Mouse (Mus musculus): ENCODE measurements at regions not wholly inside any gene's neighbourhood (a gene's known extent, or its start where the extent isn't known, plus 50 kb on each side); places are given as distances from the start of the nearest gene placed in this dataset.

DNA sequence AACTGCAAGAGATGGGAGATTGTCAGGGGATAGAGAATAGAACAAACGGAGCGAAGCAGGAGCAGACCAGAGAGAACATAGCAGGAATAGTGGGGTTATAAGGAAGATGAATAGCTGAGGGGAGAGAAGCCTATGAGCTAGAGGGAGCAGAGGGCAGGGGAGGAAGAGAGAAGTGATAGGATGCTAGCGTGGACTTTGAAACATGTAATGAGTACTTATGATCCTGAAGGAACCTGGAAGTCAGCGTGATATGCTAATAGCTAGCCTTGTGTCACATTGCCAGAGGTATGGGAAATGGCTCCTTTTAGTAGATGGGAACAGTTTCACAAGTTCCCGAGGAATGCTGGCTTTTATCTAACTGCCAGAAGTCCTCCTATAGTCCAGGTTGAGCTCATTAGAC lies 51.8 kb downstream of the Calml3 start:
- 88% methylated on average over 5 of the region's 5 CpGs for WGBS
- no peak for ATAC-seq (ENCODE audit: low FRiP score)
- Histone ChIP-seq H3K27ac (ENCODE audit: low read depth, low read length) (no peak overlapping the region), H3K27me3 (ENCODE audit: control insufficient read depth, insufficient read depth, low read length) (no peaks in the 10 kb centered on the region), H3K36me3 (ENCODE audit: control insufficient read depth, insufficient read depth, low read length) (no peaks in the 10 kb centered on the region), H3K9ac (ENCODE audit: low read depth, low read length) (no peak overlapping the region), H3K4me2 (replicated peaks; ENCODE audit: low read depth, low read length) (no peak overlapping the region), H3K4me3 (ENCODE audit: low read depth, low read length) (no peak overlapping the region), H3K4me1 (replicated peaks; ENCODE audit: control insufficient read depth, insufficient read depth, low read length) (no peaks in the 10 kb centered on the region), H3K9me3 (ENCODE audit: control insufficient read depth, low read length) (no peaks in the 10 kb centered on the region)
- no peak for DNase-seq (ENCODE audit: low spot score)

DNA sequence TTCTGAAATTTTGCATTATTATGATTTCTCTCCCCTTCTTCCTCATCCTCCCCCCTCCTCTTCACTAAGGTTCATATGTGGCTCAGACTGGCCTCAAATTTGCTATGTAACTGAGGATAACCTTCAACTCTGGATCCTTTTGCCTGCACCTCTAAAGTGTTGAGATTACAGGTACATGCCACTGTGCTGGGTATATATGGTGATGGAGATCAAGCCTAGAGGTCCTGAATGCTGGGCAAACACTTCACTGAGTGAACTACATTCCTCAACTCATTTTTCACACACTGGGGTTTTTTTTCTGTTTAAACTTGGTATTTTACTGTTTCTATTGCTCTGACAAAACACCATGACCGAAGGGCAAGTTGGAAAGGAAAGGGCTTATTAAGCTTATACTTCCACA lies 52.9 kb downstream of the Calml3 start:
- Histone ChIP-seq H3K4me2 (replicated peaks; ENCODE audit: low read depth, low read length) (no peak overlapping the region), H3K4me3 (ENCODE audit: low read depth, low read length) (no peak overlapping the region), H3K27ac (ENCODE audit: low read depth, low read length) (no peak overlapping the region), H3K9ac (ENCODE audit: low read depth, low read length) (no peak overlapping the region), H3K4me1 (replicated peaks; ENCODE audit: control insufficient read depth, insufficient read depth, low read length) (no peaks in the 10 kb centered on the region), H3K9me3 (ENCODE audit: control insufficient read depth, low read length) (no peaks in the 10 kb centered on the region), H3K27me3 (ENCODE audit: control insufficient read depth, insufficient read depth, low read length) (no peaks in the 10 kb centered on the region), H3K36me3 (ENCODE audit: control insufficient read depth, insufficient read depth, low read length) (no peaks in the 10 kb centered on the region)
- WGBS: 76% methylated on average over 1 of the region's 1 CpGs
- DNase-seq (ENCODE audit: low spot score) (no peak), ATAC-seq (ENCODE audit: low FRiP score) (no peak)

DNA sequence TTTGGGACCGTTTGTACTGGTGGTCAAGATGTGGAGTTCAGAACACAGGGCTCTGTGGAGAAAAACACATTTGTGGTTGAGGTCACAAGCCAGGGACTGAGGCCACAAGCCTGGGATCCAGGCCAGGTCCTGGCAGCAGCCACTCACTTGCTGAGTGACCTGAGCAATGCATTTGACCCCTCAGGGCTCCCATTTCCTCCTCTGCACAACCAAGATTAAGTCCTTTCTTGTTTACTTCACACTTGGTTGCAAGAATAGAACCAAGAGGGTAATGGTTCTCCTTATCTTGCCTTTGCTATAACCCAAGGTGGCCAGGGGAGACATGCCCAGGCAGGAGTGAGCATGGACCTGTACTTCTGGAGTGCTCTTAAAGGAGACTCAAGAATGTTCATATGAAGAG lies 53.4 kb downstream of the Calml3 start:
- H3K9ac ChIP-seq (ENCODE audit: low read depth, low read length): no peak overlapping the region
- WGBS: 75% methylated on average over 1 of the region's 1 CpGs
- H3K9me3 ChIP-seq (ENCODE audit: control insufficient read depth, low read length): no peaks in the 10 kb centered on the region
- no peaks in the 10 kb centered on the region for H3K36me3 ChIP-seq (ENCODE audit: control insufficient read depth, insufficient read depth, low read length)
- DNase-seq (ENCODE audit: low spot score) (no peak), ATAC-seq (ENCODE audit: low FRiP score) (no peak)
- H3K27ac ChIP-seq (ENCODE audit: low read depth, low read length): no peak overlapping the region
- no peak overlapping the region for H3K4me2 ChIP-seq (replicated peaks; ENCODE audit: low read depth, low read length)
- no peaks in the 10 kb centered on the region for H3K4me1 ChIP-seq (replicated peaks; ENCODE audit: control insufficient read depth, insufficient read depth, low read length)
- H3K4me3 ChIP-seq (ENCODE audit: low read depth, low read length): no peak overlapping the region
- no peaks in the 10 kb centered on the region for H3K27me3 ChIP-seq (ENCODE audit: control insufficient read depth, insufficient read depth, low read length)

DNA sequence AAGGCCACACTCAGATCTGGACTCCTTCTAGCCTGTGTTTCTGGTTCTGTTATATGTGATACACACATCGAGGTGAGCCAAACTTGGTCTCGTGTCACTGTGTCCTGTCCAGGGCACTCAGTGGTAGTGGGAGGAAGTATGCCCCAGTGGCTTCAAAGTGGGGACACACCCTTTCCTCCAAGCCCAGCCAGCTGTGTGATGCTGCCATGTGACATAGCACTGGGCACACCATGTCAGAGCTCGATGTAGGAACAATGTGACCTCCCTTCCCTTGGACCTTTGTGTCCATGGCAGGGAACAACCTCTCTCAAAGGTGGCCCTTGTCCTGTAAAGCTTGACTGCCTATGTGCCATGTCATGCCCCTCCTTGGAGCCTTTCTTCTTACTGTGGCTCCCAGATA lies 54.5 kb downstream of the Calml3 start:
- no peaks in the 10 kb centered on the region for H3K4me1 ChIP-seq (replicated peaks; ENCODE audit: control insufficient read depth, insufficient read depth, low read length)
- ATAC-seq (ENCODE audit: low FRiP score): no peak
- WGBS: 85% methylated on average over 3 of the region's 3 CpGs

DNA sequence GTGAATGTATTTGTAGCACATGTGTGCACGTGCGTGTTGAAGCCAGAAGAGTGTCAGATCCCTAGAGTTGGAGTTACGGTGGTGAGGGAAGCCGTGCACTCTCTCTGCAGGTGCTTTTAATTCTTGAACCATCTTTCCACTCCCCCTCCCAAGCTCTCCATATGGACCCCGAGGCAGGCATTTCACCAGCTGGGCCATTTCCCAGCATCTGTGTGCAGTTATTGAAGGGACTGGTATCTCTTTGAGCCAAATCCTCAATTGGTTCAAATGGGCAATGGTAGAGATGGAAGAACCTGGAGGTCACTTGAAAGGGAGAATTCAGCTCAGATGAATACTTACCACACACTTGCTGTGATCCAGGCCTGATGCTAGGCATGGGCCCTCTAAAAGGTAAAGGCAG lies 55.3 kb downstream of the Calml3 start:
- no peak overlapping the region for H3K27ac ChIP-seq (ENCODE audit: low read depth, low read length)
- no peak overlapping the region for H3K4me2 ChIP-seq (replicated peaks; ENCODE audit: low read depth, low read length)
- DNase-seq (ENCODE audit: low spot score): no peak
- no peaks in the 10 kb centered on the region for H3K4me1 ChIP-seq (replicated peaks; ENCODE audit: control insufficient read depth, insufficient read depth, low read length)
- no peaks in the 10 kb centered on the region for H3K27me3 ChIP-seq (ENCODE audit: control insufficient read depth, insufficient read depth, low read length)
- no peaks in the 10 kb centered on the region for H3K36me3 ChIP-seq (ENCODE audit: control insufficient read depth, insufficient read depth, low read length)
- H3K4me3 ChIP-seq (ENCODE audit: low read depth, low read length): no peak overlapping the region
- 79% methylated on average over 5 of the region's 5 CpGs for WGBS
- no peak overlapping the region for H3K9ac ChIP-seq (ENCODE audit: low read depth, low read length)
- ATAC-seq (ENCODE audit: low FRiP score): no peak
- H3K9me3 ChIP-seq (ENCODE audit: control insufficient read depth, low read length): no peaks in the 10 kb centered on the region

More for the DNA sequence above, 54.5 kb downstream of the Calml3 start:
- Histone ChIP-seq H3K27me3 (ENCODE audit: control insufficient read depth, insufficient read depth, low read length) (no peaks in the 10 kb centered on the region), H3K9ac (ENCODE audit: low read depth, low read length) (no peak overlapping the region), H3K9me3 (ENCODE audit: control insufficient read depth, low read length) (no peaks in the 10 kb centered on the region), H3K27ac (ENCODE audit: low read depth, low read length) (no peak overlapping the region), H3K4me3 (ENCODE audit: low read depth, low read length) (no peak overlapping the region), H3K36me3 (ENCODE audit: control insufficient read depth, insufficient read depth, low read length) (no peaks in the 10 kb centered on the region), H3K4me2 (replicated peaks; ENCODE audit: low read depth, low read length) (no peak overlapping the region)
- DNase-seq (ENCODE audit: low spot score): no peak

DNA sequence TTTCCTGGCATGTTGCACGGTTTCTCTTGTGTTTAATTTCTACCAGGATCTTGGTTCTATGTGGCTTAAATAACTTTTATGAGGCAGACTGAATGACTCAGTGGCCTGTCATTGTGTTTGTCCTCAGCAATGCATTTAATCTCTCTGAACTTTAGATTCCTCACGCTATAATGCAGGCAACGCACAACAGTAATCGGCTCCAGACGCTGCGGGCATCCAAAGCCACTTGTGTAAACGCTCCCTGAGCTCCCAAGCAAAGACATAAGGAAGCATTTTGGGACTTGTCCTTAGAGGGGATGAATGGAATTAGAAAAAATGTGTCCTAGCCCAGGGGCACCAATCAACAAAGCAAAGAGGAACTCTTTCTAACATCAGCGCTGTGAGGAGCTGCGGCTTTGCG lies 57.6 kb downstream of the Calml3 start:
- Histone ChIP-seq H3K27ac (ENCODE audit: low read depth, low read length) (no peak overlapping the region), H3K4me3 (ENCODE audit: low read depth, low read length) (no peak overlapping the region), H3K9ac (ENCODE audit: low read depth, low read length) (no peak overlapping the region), H3K4me1 (replicated peaks; ENCODE audit: control insufficient read depth, insufficient read depth, low read length) (no peaks in the 10 kb centered on the region), H3K9me3 (ENCODE audit: control insufficient read depth, low read length) (no peaks in the 10 kb centered on the region), H3K27me3 (ENCODE audit: control insufficient read depth, insufficient read depth, low read length) (no peaks in the 10 kb centered on the region), H3K36me3 (ENCODE audit: control insufficient read depth, insufficient read depth, low read length) (no peaks in the 10 kb centered on the region), H3K4me2 (replicated peaks; ENCODE audit: low read depth, low read length) (no peak overlapping the region)
- 62% methylated on average over 10 of the region's 10 CpGs for WGBS
- DNase-seq (ENCODE audit: low spot score) (no peak), ATAC-seq (ENCODE audit: low FRiP score) (no peak)

DNA sequence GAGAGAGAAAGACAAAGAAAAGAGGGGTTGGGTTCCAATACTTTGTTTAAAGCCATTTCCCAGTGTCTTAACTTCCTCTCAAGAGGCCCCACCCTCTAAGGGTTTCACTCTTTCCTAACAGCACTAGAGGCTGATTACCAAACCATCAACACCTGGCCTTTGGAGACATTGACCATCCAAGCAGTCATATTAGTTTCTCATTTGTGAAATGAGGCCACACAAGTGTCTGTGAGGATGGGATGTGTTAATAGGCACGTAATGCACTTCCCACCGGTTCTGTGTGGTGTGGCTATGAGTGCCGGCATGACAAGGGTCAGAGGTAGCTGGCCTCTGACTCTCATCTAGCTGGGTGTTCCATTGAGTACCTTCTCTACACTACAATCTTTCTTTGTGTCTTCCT lies 59.2 kb downstream of the Calml3 start:
- Histone ChIP-seq H3K27ac (ENCODE audit: low read depth, low read length) (no peak overlapping the region), H3K27me3 (ENCODE audit: control insufficient read depth, insufficient read depth, low read length) (no peaks in the 10 kb centered on the region), H3K4me1 (replicated peaks; ENCODE audit: control insufficient read depth, insufficient read depth, low read length) (no peaks in the 10 kb centered on the region), H3K4me2 (replicated peaks; ENCODE audit: low read depth, low read length) (no peak overlapping the region), H3K9me3 (ENCODE audit: control insufficient read depth, low read length) (no peaks in the 10 kb centered on the region), H3K36me3 (ENCODE audit: control insufficient read depth, insufficient read depth, low read length) (no peaks in the 10 kb centered on the region), H3K4me3 (ENCODE audit: low read depth, low read length) (no peak overlapping the region), H3K9ac (ENCODE audit: low read depth, low read length) (no peak overlapping the region)
- 62% methylated on average over 3 of the region's 3 CpGs for WGBS
- ATAC-seq (ENCODE audit: low FRiP score) (no peak), DNase-seq (ENCODE audit: low spot score) (no peak)

DNA sequence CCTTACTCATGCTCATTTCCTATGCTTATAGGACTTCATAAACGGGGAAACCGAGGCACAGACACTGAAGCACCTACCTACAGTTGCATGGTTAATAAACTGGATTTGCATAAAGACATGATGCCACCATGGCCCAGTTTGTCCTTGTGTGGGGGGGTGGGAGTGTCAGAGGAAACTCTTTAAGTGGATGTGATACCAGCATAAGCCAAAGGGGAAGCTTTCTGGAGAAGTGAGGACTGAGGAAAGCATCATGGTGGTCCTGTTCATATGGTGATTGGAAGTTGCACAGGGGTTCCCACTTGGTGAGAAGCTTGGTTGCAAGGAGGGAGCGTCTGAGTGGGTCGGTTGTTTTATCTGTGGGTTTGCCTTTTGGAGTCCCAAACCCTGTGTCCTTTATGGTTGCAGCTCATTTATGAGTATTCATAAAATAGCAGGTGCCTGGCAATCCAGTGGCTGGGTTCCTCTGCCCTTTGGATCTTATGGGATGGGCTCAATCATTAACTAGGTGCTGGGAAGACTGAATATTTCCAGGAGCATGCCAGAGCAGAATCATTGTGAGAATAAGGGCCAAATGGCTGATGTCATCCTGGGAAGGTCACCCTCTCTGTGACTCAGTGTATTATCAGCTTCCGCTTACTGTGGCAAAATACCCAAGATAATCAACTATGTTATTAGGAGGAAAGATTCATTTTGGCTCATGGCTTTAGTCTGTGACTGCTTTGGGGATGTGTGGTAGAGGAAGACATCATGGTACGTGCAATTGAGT lies 60.2 kb downstream of the Calml3 start:
- no peak for DNase-seq (ENCODE audit: low spot score)
- H3K4me3 ChIP-seq (ENCODE audit: low read depth, low read length): no peak overlapping the region
- ATAC-seq (ENCODE audit: low FRiP score): no peak
- no peaks in the 10 kb centered on the region for H3K9me3 ChIP-seq (ENCODE audit: control insufficient read depth, low read length)
- H3K4me2 ChIP-seq (replicated peaks; ENCODE audit: low read depth, low read length): no peak overlapping the region
- H3K27me3 ChIP-seq (ENCODE audit: control insufficient read depth, insufficient read depth, low read length): no peaks in the 10 kb centered on the region
- H3K9ac ChIP-seq (ENCODE audit: low read depth, low read length): no peak overlapping the region
- no peaks in the 10 kb centered on the region for H3K4me1 ChIP-seq (replicated peaks; ENCODE audit: control insufficient read depth, insufficient read depth, low read length)
- 92% methylated on average over 6 of the region's 6 CpGs for WGBS
- no peaks in the 10 kb centered on the region for H3K36me3 ChIP-seq (ENCODE audit: control insufficient read depth, insufficient read depth, low read length)
- H3K27ac ChIP-seq (ENCODE audit: low read depth, low read length): no peak overlapping the region

DNA sequence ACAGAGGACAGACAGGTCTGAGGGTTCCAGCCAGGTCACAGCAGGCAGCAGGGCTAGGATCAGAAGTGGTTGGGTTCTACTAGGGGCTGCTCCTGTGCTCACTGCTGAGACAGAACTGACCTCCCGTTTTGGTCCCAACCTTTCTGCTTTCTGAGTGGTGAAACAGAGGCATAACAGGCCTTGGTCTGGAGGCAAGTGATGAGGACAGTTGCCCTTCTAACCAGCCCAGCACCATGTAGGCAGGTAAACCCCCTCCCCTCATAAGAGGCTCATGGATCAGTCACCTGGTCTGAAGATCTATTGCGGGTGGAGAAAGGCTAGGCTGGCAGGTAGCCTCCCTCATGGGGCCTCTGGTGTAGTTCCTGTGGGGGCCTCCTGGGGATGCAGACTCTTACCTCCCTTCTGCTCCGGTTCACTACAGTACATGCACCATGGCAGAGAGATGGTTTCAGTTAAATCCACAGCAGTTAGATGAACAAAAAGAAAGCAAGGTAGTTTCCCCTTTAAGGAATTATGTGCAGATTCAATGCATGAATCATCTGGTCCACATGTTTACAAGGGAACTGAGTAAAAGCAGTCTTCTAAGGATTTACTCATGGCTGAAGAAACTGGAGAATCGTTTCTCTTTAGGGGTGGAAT lies 61.2 kb downstream of the Calml3 start:
- no peak for DNase-seq (ENCODE audit: low spot score)
- Histone ChIP-seq H3K4me1 (replicated peaks; ENCODE audit: control insufficient read depth, insufficient read depth, low read length) (no peaks in the 10 kb centered on the region), H3K27ac (ENCODE audit: low read depth, low read length) (no peak overlapping the region), H3K27me3 (ENCODE audit: control insufficient read depth, insufficient read depth, low read length) (no peaks in the 10 kb centered on the region), H3K36me3 (ENCODE audit: control insufficient read depth, insufficient read depth, low read length) (no peaks in the 10 kb centered on the region), H3K9ac (ENCODE audit: low read depth, low read length) (no peak overlapping the region), H3K4me3 (ENCODE audit: low read depth, low read length) (no peak overlapping the region), H3K9me3 (ENCODE audit: control insufficient read depth, low read length) (no peaks in the 10 kb centered on the region), H3K4me2 (replicated peaks; ENCODE audit: low read depth, low read length) (no peak overlapping the region)
- peak; percentile 58 for ATAC-seq (ENCODE audit: low FRiP score)
- 59% methylated on average over 4 of the region's 4 CpGs for WGBS
